Mouse (Mus musculus): ENCODE data around the gene Spata33. TPM values are rescaled to one million over a fixed set of nuclear protein-coding genes. Genes with fewer than 3 reads are reported as not detected.

Gene Spata33
- polyA plus RNA-seq, 1 experiment from 2014 or later: 3.1 TPM

DNA sequence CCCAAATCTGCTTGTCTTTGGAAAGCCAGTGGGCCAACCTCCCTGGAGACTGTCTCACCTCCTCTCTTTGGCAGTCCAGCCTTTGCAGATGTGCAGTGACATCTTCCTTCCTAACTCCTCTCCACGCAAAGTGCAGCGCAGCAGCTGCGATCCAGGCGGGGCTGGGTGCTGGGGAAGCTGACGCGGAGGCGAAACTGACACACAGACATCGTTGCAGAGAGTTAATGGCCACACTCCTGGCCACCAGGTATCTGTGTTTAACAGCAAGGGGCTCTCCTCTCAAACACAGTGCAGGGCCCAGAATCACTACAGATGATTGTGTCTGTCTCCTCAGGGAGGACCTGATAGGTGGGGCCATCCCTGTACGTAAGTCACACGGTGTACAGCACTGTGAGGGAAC lies 58.5 kb downstream of the Spata33 start:
- 89% methylated on average over 10 of the region's 10 CpGs for WGBS
- Histone ChIP-seq H3K9ac (ENCODE audit: low read length) (no peak overlapping the region), H3K27me3 (replicated peaks; ENCODE audit: control insufficient read depth, insufficient read depth, low read length) (no peaks in the 10 kb centered on the region), H3K4me2 (ENCODE audit: low read length) (no peak overlapping the region), H3K9me3 (ENCODE audit: control insufficient read depth, low read length) (no peaks in the 10 kb centered on the region), H3K4me3 (ENCODE audit: low read depth, low read length) (no peak overlapping the region), H3K27ac (ENCODE audit: low read depth) (no peak overlapping the region), H3K36me3 (ENCODE audit: control insufficient read depth, insufficient read depth, low read length) (peaks cover 52% of the 10 kb centered on the region), H3K4me1 (replicated peaks; ENCODE audit: control insufficient read depth, insufficient read depth, low read length) (no peaks in the 10 kb centered on the region)
- ATAC-seq (replicated peaks; ENCODE audit: low FRiP score, low TSS enrichment, low read depth): no peak
- DNase-seq (ENCODE audit: low spot score): no peak

Other genes with a start within 250 kb of the Spata33 start
- gene Ankrd11, start 170.6 kb upstream of the Spata33 start, polyA plus RNA-seq (2014; fragmentation: Nextera tagmentation; extraction: Ambion mirVana): 45.9 and 47.4 TPM in 2 replicates
- 46.0 and 47.2 TPM in 2 replicates for gene Spg7, start 149.9 kb upstream of the Spata33 start, polyA plus RNA-seq (2014; fragmentation: Nextera tagmentation; extraction: Ambion mirVana)
- 1,906 and 1,976 TPM in 2 replicates for gene Rpl13, start 110.5 kb upstream of the Spata33 start, polyA plus RNA-seq (2014; fragmentation: Nextera tagmentation; extraction: Ambion mirVana)
- 0.70 and 0.85 TPM in 2 replicates for gene Cpne7, start 95.5 kb upstream of the Spata33 start, polyA plus RNA-seq (2014; fragmentation: Nextera tagmentation; extraction: Ambion mirVana)
- gene Sult5a1, start 54.5 kb upstream of the Spata33 start, polyA plus RNA-seq (2014; fragmentation: Nextera tagmentation; extraction: Ambion mirVana): 17.5 and 18.7 TPM in 2 replicates
- 0.28 and 1.3 TPM in 2 replicates for gene Dpep1, start 26.6 kb upstream of the Spata33 start, polyA plus RNA-seq (2014; fragmentation: Nextera tagmentation; extraction: Ambion mirVana)
- 107 and 110 TPM in 2 replicates for gene Chmp1a, start 69 bp upstream of the Spata33 start, polyA plus RNA-seq (2014; fragmentation: Nextera tagmentation; extraction: Ambion mirVana)
- 31.1 and 32.6 TPM in 2 replicates for gene Cdk10, start 12.0 kb downstream of the Spata33 start, polyA plus RNA-seq (2014; fragmentation: Nextera tagmentation; extraction: Ambion mirVana)
- gene Spata2l, start 23.4 kb downstream of the Spata33 start, polyA plus RNA-seq (2014; fragmentation: Nextera tagmentation; extraction: Ambion mirVana): 3.7 and 4.6 TPM in 2 replicates
- gene Zfp276, start 41.4 kb downstream of the Spata33 start, polyA plus RNA-seq (2014; fragmentation: Nextera tagmentation; extraction: Ambion mirVana): 20.5 and 25.5 TPM in 2 replicates
- 23.2 and 25.9 TPM in 2 replicates for gene Vps9d1, start 41.5 kb downstream of the Spata33 start, polyA plus RNA-seq (2014; fragmentation: Nextera tagmentation; extraction: Ambion mirVana)
- gene Fanca, start 105.7 kb downstream of the Spata33 start, polyA plus RNA-seq (2014; fragmentation: Nextera tagmentation; extraction: Ambion mirVana): 29.8 and 32.0 TPM in 2 replicates
- gene Spire2, start 119.9 kb downstream of the Spata33 start, polyA plus RNA-seq (2014; fragmentation: Nextera tagmentation; extraction: Ambion mirVana): 1.8 and 2.9 TPM in 2 replicates
- 164 and 170 TPM in 2 replicates for gene Tcf25, start 160.9 kb downstream of the Spata33 start, polyA plus RNA-seq (2014; fragmentation: Nextera tagmentation; extraction: Ambion mirVana)
- not detected in 2 replicates for gene Mc1r, start 194.3 kb downstream of the Spata33 start, polyA plus RNA-seq (2014; fragmentation: Nextera tagmentation; extraction: Ambion mirVana)
- 98.5 and 103 TPM in 2 replicates for gene Tubb3, start 198.6 kb downstream of the Spata33 start, polyA plus RNA-seq (2014; fragmentation: Nextera tagmentation; extraction: Ambion mirVana)
- gene Def8, start 210.7 kb downstream of the Spata33 start, polyA plus RNA-seq (2014; fragmentation: Nextera tagmentation; extraction: Ambion mirVana): 32.6 and 36.6 TPM in 2 replicates